Comparison of ENCODE assay signal across 8 mouse cellular contexts in the genomic region with DNA sequence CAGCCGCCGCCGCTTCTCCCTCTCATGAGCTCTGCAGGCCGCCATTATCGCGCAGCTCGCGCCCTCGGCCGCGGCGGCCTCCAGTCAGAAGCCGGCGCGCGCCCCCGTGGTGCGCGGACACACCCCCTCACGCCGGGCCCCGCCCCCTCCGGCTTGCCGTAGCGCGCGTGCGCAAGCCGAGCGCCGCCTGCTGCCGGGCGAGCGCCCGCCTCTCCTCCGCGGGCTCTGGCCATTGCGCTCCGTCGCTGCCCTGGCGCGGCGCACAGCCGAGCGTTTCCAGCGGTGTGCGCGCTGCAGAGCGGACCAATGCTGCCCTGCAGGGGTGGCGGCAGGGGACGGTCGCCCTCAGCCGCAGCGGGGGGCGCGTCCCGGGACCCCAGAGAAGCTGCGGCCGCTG. TPM values are rescaled to one million over a fixed set of nuclear protein-coding genes. Genes with fewer than 3 reads are reported as not detected.
DNase-seq lines count a peak whose midpoint lies in the region; ATAC-seq and TF ChIP-seq lines count a peak whose summit lies in the region.

No protein-coding gene starts in this region.

- H3K9ac ChIP-seq in forebrain, embryonic 15.5 days (replicated peaks), result peak overlapping the region; percentile 97
- peak overlapping the region; percentile 97 for H3K9ac ChIP-seq in neural tube, embryonic 14.5 days (replicated peaks; ENCODE audit: low read depth, low read length)

- H3K9me3 ChIP-seq in G1E (replicated peaks), result no peaks in the 10 kb centered on the region
- H3K9me3 ChIP-seq in forebrain, embryonic 15.5 days, result no peaks in the 10 kb centered on the region
- H3K9me3 ChIP-seq in neural tube, embryonic 14.5 days (ENCODE audit: control insufficient read depth, low read length), result no peaks in the 10 kb centered on the region

- H3K4me3 ChIP-seq in G1E (ENCODE audit: low read depth, low read length), result peak overlapping the region; percentile 98
- H3K4me3 ChIP-seq in forebrain, embryonic 15.5 days, result peak overlapping the region; percentile 84
- peak overlapping the region; percentile 99 for H3K4me3 ChIP-seq in neural tube, embryonic 14.5 days (ENCODE audit: low read depth, low read length)

- H3K4me2 ChIP-seq in forebrain, embryonic 15.5 days (replicated peaks), result peak overlapping the region; percentile 75
- peak overlapping the region; percentile 92 for H3K4me2 ChIP-seq in neural tube, embryonic 14.5 days (ENCODE audit: low read depth, low read length)

- ATAC-seq in G1E (ENCODE audit: extremely low read depth, insufficient number of reproducible peaks, low FRiP score, poor library complexity, severe bottlenecking), result peak; percentile 61
- peak; percentile 97 for ATAC-seq in forebrain, embryonic 15.5 days (replicated peaks)
- ATAC-seq in neural tube, embryonic 14.5 days (ENCODE audit: low read depth), result peak; percentile 96

- peak overlapping the region; percentile 100 for H3K27ac ChIP-seq in forebrain, embryonic 15.5 days (replicated peaks)
- H3K27ac ChIP-seq in neural tube, embryonic 14.5 days (ENCODE audit: low read depth, low read length), result peak overlapping the region; percentile 100

- no peak for TF ChIP-seq CTCF in G1E (IDR thresholded peaks at IDR 0.05; ENCODE audit: low read depth, low read length)

- DNase-seq in G1E (ENCODE audit: low spot score), result peak; percentile 85
- peak; percentile 94 for DNase-seq in cerebellum, adult 11-12 months
- peak; percentile 91 for DNase-seq in heart, postnatal 25 days (ENCODE audit: low spot score)
- DNase-seq in layer of hippocampus, adult 18-20 months (ENCODE audit: low spot score in 2 of 2), result peak; percentile 93 to 96
- peak; percentile 92 to 93 for DNase-seq in lung, adult 18-20 months
- DNase-seq in testis, postnatal 10 days (ENCODE audit: low spot score), result peak; percentile 99

- peaks cover 41% of the 10 kb centered on the region for H3K4me1 ChIP-seq in G1E (ENCODE audit: insufficient read depth, low read depth, low read length)
- peaks cover 21% of the 10 kb centered on the region for H3K4me1 ChIP-seq in forebrain, embryonic 15.5 days
- H3K4me1 ChIP-seq in neural tube, embryonic 14.5 days (ENCODE audit: control insufficient read depth, insufficient read depth, low read length), result peaks cover 19% of the 10 kb centered on the region

- 1% methylated on average over 58 of the region's 59 CpGs for WGBS in forebrain, embryonic 15.5 days
- WGBS in neural tube, embryonic 14.5 days, result under 1% methylated on average over 27 of the region's 59 CpGs

- H3K27me3 ChIP-seq in G1E (ENCODE audit: insufficient read depth, low read length), result no peaks in the 10 kb centered on the region
- H3K27me3 ChIP-seq in forebrain, embryonic 15.5 days, result no peaks in the 10 kb centered on the region
- H3K27me3 ChIP-seq in neural tube, embryonic 14.5 days (ENCODE audit: control insufficient read depth, insufficient read depth, low read length), result no peaks in the 10 kb centered on the region

- intact Hi-C loops in heart, postnatal 25 days (cut with DNase I), result loop anchor here (2.0 kb wide), 2 partner anchors 36 to 100 kb away; partner anchors contain the start of gene Cep85

- H3K36me3 ChIP-seq in G1E (replicated peaks), result peaks cover 36% of the 10 kb centered on the region
- peaks cover 19% of the 10 kb centered on the region for H3K36me3 ChIP-seq in forebrain, embryonic 15.5 days
- H3K36me3 ChIP-seq in neural tube, embryonic 14.5 days (ENCODE audit: control insufficient read depth, insufficient read depth, low read length), result peaks cover 19% of the 10 kb centered on the region

RNA-seq across cellular contexts. Expression of gene Pdik1l, which starts 0.5 kb away (rescaled TPM):
- total RNA-seq in G1E (2014; fragmentation: Nextera tagmentation) (40.5 and 42.9 TPM in 2 replicates), G1E (2017) (43.3 and 53.2 TPM in 2 replicates)
- polyA plus RNA-seq in G1E (2012), result 3.2 and 4.0 TPM in 2 replicates
- polyA plus RNA-seq in forebrain, embryonic 15.5 days (2015; fragmentation: Nextera tagmentation; extraction: Ambion mirVana), result 41.0 and 42.1 TPM in 2 replicates
- 1 to 10 TPM; 5.8 to 8.4 TPM for total RNA-seq in heart, postnatal 25 days (2021)
- 10 to 100 TPM; 16.4 to 17.8 TPM for total RNA-seq in layer of hippocampus, adult 18-20 months (2021)
- 38.5 and 43.9 TPM in 2 replicates for polyA plus RNA-seq in neural tube, embryonic 14.5 days (2014; fragmentation: Nextera tagmentation; extraction: Ambion mirVana)

RNA-seq across cellular contexts. Expression of gene Trim63, which starts 27.8 kb away (rescaled TPM):
- total RNA-seq in G1E (2014; fragmentation: Nextera tagmentation), result not detected in 2 replicates
- not detected in 2 replicates for total RNA-seq in G1E (2017)
- not detected in 2 replicates for polyA plus RNA-seq in G1E (2012)
- polyA plus RNA-seq in forebrain, embryonic 15.5 days (2015; fragmentation: Nextera tagmentation; extraction: Ambion mirVana), result 0.13 and 0.24 TPM in 2 replicates
- 100 to 1,000 TPM; 215 to 229 TPM for total RNA-seq in heart, postnatal 25 days (2021)
- not detected for total RNA-seq in layer of hippocampus, adult 18-20 months (2021)
- polyA plus RNA-seq in neural tube, embryonic 14.5 days (2014; fragmentation: Nextera tagmentation; extraction: Ambion mirVana), result 0.39 and 0.50 TPM in 2 replicates

RNA-seq across cellular contexts. Expression of gene Grrp1, which starts 33.3 kb away (rescaled TPM):
- total RNA-seq in G1E (2014; fragmentation: Nextera tagmentation), result not detected in 2 replicates
- total RNA-seq in G1E (2017), result not detected in 2 replicates
- not detected in 2 replicates for polyA plus RNA-seq in G1E (2012)
- 9.9 and 12.1 TPM in 2 replicates for polyA plus RNA-seq in forebrain, embryonic 15.5 days (2015; fragmentation: Nextera tagmentation; extraction: Ambion mirVana)
- 1 to 10 TPM; 6.0 to 7.6 TPM for total RNA-seq in heart, postnatal 25 days (2021)
- 1 to 10 TPM; 1.6 to 1.7 TPM for total RNA-seq in layer of hippocampus, adult 18-20 months (2021)
- 13.4 and 15.4 TPM in 2 replicates for polyA plus RNA-seq in neural tube, embryonic 14.5 days (2014; fragmentation: Nextera tagmentation; extraction: Ambion mirVana)

RNA-seq across cellular contexts. Expression of gene Gm30191, which starts 40.4 kb away (rescaled TPM):
- total RNA-seq in G1E (2014; fragmentation: Nextera tagmentation), result not detected in 2 replicates
- not detected in 2 replicates for total RNA-seq in G1E (2017)
- not detected in 2 replicates for polyA plus RNA-seq in G1E (2012)
- not detected in 2 replicates for polyA plus RNA-seq in forebrain, embryonic 15.5 days (2015; fragmentation: Nextera tagmentation; extraction: Ambion mirVana)
- not detected for total RNA-seq in heart, postnatal 25 days (2021)
- not detected for total RNA-seq in layer of hippocampus, adult 18-20 months (2021)
- polyA plus RNA-seq in neural tube, embryonic 14.5 days (2014; fragmentation: Nextera tagmentation; extraction: Ambion mirVana), result not detected in 2 replicates

RNA-seq across cellular contexts. Expression of gene Zfp593, which starts 41.8 kb away (rescaled TPM):
- total RNA-seq in G1E (2014; fragmentation: Nextera tagmentation) (9.0 and 10.2 TPM in 2 replicates), G1E (2017) (9.8 and 10.7 TPM in 2 replicates)
- 41.8 and 52.9 TPM in 2 replicates for polyA plus RNA-seq in G1E (2012)
- polyA plus RNA-seq in forebrain, embryonic 15.5 days (2015; fragmentation: Nextera tagmentation; extraction: Ambion mirVana), result 17.0 and 17.8 TPM in 2 replicates
- 1 to 10 TPM; 3.1 to 3.2 TPM for total RNA-seq in heart, postnatal 25 days (2021)
- total RNA-seq in layer of hippocampus, adult 18-20 months (2021), result 10 to 100 TPM; 11.9 to 12.2 TPM
- polyA plus RNA-seq in neural tube, embryonic 14.5 days (2014; fragmentation: Nextera tagmentation; extraction: Ambion mirVana), result 12.4 and 15.6 TPM in 2 replicates

Comparison
In these comparisons a context has a peak if more than half of its experiments do, and no peak if none do; other contexts are left out.
1. Peak in every context shown above with its lines: DNase-seq, ATAC-seq, H3K4me3 ChIP-seq and H3K27ac ChIP-seq.
2. RNA of gene Trim63, which starts 27.8 kb away (total RNA-seq): 215 to 229 TPM in heart, postnatal 25 days; not detected in layer of hippocampus, adult 18-20 months and not detected in G1E; every median in the first group is over 100 times any median in the second.